Mouse (Mus musculus) thymus, adult 18-20 months (tissue): Measurements from ENCODE around the gene Ptk7.
"Not testable (repeated sequence)": the region's sequence is repeated elsewhere in the genome, so short reads cannot be mapped to it uniquely, and the experiment has no call there.

ENCODE experiments used
- DNase-seq, 2 experiments: peaks; one replicate each; pipeline ENCODE4 v3.0.0; 2022; ENCODE audit warnings: mixed read lengths in 2 of 2

Ptk7 gene

GRCm38 (mm10) chr17:46605126-46605525 lies 24.2 kb downstream of the Ptk7 start:
- no peak for DNase-seq

DNA sequence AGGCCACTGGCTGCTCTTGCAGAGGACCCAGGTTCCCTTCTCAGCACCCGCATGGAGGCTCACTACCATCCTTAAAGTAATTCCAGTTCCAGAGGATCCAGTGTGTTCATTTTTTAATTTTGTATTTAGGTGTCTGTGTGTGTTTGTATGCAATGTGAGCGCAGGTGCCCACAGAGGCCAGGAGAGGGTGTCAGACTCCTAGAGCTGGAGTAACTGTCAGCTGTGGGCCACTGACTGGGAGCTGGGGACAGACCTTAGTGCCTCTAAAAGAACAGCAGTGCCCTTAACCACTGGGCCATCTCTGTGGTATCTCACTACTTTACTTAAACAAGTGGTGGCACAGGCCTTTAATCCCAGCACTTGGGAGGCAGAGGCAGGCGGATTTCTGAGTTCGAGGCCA lies 26.1 kb downstream of the Ptk7 start:
- DNase-seq = no peak

DNA sequence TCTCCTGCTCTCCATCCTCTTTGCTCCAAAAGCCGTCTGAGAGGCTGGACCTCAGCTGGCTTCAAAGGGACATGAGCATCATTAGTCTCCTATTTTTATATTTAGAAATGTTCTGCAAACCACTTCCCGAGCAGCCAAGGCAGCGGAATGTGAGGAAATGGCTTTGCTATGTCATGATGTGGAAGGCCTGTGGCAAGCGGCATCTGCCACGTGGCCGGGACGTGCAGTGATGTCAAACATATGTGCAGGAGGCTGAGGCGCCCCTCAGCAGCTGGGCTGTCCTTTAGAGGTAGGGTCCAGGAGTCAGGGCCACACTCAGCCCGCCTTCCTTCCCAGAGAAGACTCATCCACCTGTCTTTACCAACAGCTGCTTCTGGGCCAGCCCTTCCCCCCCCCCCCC lies 27.1 kb downstream of the Ptk7 start:
- no peak for DNase-seq

DNA sequence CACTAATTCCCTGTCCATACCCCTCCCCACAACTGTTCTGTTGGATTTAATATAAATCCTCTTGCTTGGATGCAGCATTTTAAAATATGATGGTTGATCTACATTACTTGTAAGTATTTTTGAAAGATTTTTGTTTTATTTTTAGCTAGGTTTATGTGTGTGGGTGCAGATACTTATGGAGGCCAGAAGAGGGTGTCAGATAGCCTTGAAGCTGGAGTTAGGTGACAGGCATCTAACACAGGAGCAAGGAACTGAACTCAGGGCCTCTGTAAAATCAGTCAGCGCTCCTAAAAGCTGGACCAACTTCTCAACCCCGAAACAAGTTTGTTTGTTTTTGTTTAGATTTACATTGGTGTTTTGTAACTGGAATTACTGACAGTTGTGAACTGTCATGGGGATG lies 28.7 kb downstream of the Ptk7 start:
- no peak for DNase-seq

- DNase-seq = no peak
Observed at GRCm38 (mm10) chr17:46598963-46599362, 30.3 kb downstream of the Ptk7 start.

- DNase-seq = no peak
Observed at GRCm38 (mm10) chr17:46597956-46598355, 31.3 kb downstream of the Ptk7 start.

DNA sequence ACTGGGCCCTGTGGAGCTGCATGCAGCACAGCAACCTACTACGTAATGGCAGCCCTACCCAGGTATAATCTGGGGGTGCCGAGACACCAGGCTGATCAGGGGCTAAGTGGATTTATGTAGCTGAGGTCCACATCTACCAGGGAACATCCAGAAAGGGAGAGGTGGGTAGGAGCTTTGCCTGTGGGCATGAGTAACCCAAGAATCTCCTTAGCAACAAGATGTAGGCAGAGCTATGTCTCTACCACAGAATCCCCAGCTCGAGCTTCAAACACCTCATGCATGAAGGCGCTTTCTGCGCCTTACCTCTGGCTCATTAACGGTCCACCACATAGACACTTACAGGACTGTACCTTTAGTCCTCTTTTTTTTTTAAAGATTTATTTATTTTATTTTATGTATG lies 34.0 kb downstream of the Ptk7 start:
- DNase-seq = no peak

DNA sequence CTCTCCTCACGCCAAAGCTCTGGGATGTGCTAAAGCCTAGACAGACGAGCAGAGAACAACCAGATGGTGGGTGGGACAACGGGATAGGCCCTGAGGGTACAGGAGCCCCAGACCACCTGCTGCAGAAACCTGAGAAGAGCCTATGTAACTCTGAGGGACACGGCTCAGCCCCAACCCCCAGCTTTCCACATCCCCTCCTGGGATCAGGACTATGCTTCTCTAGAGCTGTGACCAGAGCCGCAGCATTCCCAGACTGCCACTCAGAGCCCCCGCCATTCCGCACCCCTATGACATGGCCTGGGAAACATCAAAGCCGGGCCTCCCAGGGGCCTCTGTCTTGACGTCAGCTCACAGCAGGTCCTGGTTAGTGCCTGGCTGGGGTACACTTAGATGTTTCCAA lies 34.7 kb downstream of the Ptk7 start:
- DNase-seq = no peak

- DNase-seq = no peak
Observed at GRCm38 (mm10) chr17:46593124-46593523, 36.2 kb downstream of the Ptk7 start.

GRCm38 (mm10) chr17:46591406-46591805 lies 37.9 kb downstream of the Ptk7 start:
- DNase-seq = no peak

GRCm38 (mm10) chr17:46590439-46590838 lies 38.9 kb downstream of the Ptk7 start:
- no peak for DNase-seq

DNA sequence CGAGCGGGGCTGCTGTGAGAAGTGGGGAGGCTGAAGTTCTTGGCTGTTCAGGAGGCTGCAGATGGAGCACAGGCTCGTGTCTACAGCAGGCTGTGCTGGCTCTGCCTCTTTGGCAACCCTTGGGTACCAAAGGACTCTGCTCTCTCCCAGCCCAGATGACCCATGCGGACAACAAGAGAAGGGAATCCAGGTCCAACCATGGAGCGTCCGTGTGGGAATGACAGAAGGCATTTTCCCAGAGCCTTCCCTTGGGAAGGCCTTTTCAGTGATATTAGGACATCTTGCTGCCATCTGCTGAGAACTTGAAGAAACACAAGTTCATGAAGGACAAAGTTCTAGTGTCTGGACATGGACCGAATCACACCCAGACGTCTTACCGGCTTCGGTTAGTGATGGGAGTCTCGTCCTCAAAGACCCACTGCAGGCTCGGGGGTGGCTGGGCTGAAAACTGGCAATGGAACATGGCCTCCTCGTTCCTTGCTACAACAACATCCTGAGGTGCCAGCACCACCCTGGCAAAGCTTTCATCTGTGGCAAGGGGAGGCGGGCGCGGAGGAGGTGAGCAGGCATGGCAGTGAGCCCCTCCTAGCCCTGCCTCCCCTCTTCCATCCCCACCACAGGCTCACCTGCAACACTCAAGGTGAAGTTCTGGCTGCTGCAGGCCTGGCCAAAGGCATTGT lies 39.5 kb downstream of the Ptk7 start:
- DNase-seq = no peak

DNA sequence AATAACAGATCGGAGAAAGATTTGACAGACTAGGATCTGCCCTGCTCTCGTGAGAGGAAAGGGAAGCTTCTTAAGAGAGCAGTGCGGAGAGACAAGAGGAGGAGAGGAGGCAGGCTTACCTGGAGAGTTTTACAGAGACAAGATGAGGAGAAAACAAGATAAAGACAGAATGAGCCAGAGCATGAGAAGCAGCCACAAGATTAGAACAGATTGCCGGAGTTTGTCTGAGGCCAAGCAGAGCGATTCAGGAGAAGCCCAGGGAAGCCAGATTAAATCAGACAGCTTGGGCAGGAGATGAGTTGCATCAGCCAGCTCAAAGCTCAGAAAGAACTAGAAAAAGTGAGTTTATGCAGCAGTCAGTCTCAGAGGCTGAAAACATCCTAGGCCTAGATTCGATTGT lies 40.4 kb downstream of the Ptk7 start:
- DNase-seq = no peak

GRCm38 (mm10) chr17:46588173-46588572 lies 41.1 kb downstream of the Ptk7 start:
- no peak for DNase-seq

GRCm38 (mm10) chr17:46586327-46586726 lies 43.0 kb downstream of the Ptk7 start:
- no peak for DNase-seq

- DNase-seq = no peak
Observed at GRCm38 (mm10) chr17:46578650-46579049, 50.7 kb downstream of the Ptk7 start.

GRCm38 (mm10) chr17:46576070-46576469 lies 53.2 kb downstream of the Ptk7 start:
- no peak for DNase-seq

DNA sequence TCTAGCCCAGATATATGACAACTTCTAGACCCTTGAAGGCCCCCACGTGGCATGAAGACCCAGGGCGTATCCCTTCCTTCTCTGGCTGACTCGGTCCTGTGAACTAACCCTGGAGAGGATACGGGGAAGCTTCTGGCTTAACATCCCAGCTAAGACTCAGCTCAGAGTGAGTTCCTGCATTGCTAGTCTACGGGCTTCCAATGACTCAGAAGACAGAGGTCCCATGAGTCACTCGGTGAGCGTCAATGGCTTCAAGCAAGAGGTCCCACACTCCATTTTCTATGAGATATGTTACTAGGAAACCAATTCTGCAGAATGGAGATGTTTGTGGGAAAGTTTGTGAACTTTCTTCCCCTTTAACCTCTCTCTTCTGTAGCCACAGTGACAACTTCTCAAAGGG lies 54.8 kb downstream of the Ptk7 start:
- DNase-seq = no peak

DNA sequence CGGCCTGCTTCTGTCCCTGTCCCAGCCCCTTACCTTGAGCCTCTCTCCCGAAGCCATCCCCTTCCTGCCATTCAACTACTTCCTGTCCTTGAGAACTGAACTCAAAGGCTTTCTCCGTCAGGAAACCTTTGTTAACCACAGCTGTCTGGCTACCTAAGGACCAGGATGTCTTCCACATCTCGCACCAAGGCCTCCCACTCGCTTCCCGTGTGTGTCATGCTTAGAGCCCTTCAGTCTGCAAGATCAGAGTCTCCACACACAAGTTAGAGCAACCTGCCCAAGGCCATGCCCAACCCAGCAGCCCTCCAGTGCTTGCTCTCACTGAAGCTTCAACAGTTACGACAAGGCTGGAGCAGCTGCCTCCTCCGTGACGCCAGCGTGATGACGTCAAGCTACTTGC lies 58.3 kb downstream of the Ptk7 start:
- no peak for DNase-seq

DNA sequence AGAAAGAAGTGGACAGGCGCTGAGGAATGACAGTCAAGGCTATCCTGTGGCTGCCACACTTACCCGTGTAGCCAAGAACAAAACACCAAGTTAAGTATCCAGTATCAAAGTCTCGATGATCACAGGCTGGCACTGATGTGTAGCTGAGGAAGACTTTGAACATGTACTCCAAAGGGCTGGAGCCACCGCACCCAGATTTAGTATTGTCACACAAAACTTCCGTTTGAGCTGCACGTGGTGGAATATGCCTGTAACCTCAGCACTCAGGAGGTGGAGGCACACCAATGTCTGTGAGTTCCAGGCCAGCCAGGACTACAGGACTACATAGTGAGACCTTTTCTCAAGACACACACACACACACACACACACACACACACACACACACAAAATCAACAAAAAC lies 70.2 kb downstream of the Ptk7 start:
- DNase-seq = no peak

- DNase-seq = no peak
Observed at GRCm38 (mm10) chr17:46558151-46558550, 71.2 kb downstream of the Ptk7 start.

GRCm38 (mm10) chr17:46557321-46557720 lies 72.0 kb downstream of the Ptk7 start:
- not testable (repeated sequence) for DNase-seq

GRCm38 (mm10) chr17:46556584-46556945 lies 72.7 kb downstream of the Ptk7 start:
- peak; percentile 30 to 65 for DNase-seq

DNA sequence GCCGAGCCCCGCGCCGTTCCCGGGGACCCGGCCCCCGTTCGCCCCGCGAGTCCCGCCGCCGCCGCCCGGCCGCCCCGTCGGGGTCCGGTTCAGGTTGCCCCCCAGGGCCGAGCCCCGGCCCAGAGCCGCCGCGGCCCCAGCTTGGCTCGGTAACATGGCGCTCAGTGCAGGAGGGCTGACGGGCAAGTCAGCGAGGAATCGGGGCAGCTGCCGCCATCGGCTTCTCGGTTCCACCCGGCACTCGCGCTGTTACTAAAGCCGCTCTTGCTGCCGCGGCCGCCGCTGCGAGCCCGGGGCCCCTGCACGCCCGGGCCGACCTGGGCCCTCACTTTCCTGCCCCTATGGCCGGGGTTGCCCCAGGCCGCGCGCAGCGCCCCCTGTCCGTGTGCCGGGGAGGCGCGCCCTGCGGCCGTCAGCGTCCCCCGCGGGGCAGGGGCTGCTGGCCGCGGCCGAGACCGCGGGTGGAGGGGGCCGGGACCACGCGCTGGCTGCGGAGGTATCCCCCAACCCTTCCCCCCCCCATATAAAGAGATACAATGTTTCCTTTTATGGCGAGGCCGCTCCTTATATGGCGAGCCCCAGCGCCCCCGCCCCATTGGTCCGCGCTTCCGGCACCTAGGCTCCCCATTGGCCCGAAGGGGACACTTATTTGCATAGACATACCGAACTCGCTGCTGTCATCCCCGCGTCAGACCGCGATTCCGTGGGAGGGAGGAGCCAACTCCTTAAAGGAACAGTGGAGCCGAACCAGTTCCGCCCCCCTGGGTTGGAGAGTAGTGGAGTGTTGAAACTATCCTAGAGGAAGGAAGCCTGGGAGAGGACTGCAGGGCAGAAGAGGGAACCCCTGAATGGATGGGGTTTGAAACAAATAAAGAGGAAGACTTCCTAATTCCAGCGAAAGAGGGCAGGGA lies 73.4 kb downstream of the Ptk7 start, which contains the start of gene Srf:
Srf (minus strand) TSS at position 503 of the 911 bp plus-strand sequence.
- peak; percentile 96 to 98 for DNase-seq
